Mouse (Mus musculus) E14TG2a.4 (cell line): ENCODE measurements at regions not wholly inside any gene's neighbourhood (a gene's known extent, or its start where the extent isn't known, plus 50 kb on each side); places are given as distances from the start of the nearest gene placed in this dataset.

Source experiments
- H3K27me3 ChIP-seq: 2 replicates; pipeline ENCODE4 v1.6.1; 2014; ENCODE audit warnings: low read length, control low read depth; ENCODE audit not compliant: insufficient read depth
- H3K36me3 ChIP-seq: 2 replicates; pipeline ENCODE4 v1.6.1; 2014; ENCODE audit warnings: low read length, control low read depth; ENCODE audit not compliant: insufficient read depth
- H3K4me1 ChIP-seq: replicated peaks from 2 replicates; pipeline ENCODE4 v1.6.1; 2014; ENCODE audit warnings: low read depth, low read length, control low read depth
- H3K4me3 ChIP-seq: replicated peaks from 2 replicates; pipeline ENCODE4 v1.5.1; 2014; ENCODE audit warnings: mild to moderate bottlenecking, low read length
- H3K9me3 ChIP-seq: 2 replicates; pipeline ENCODE4 v1.6.1; 2014; ENCODE audit warnings: low read length, control low read depth
- CTCF ChIP-seq: conservative IDR thresholded peaks from 2 replicates; pipeline ENCODE4 v1.5.1; 2014; ENCODE audit warnings: low read length
- NANOG ChIP-seq: IDR thresholded peaks from 2 replicates; pipeline ENCODE4 v1.6.1; 2014; ENCODE audit warnings: borderline replicate concordance, low read length, mixed read lengths
- POU5F1 ChIP-seq: IDR thresholded peaks from 2 replicates; pipeline ENCODE4 v1.6.1; 2014; ENCODE audit warnings: low read length, borderline replicate concordance

- Histone ChIP-seq H3K4me1 (no peaks in the 10 kb centered on the region), H3K4me3 (no peak overlapping the region), H3K36me3 (no peaks in the 10 kb centered on the region), H3K27me3 (no peaks in the 10 kb centered on the region), H3K9me3 (no peaks in the 10 kb centered on the region)
- TF ChIP-seq NANOG (no peak), POU5F1 (no peak)
These were observed 528.1 kb upstream of the Cdh11 start for GRCm38 (mm10) chr8:103313576-103313975.

DNA sequence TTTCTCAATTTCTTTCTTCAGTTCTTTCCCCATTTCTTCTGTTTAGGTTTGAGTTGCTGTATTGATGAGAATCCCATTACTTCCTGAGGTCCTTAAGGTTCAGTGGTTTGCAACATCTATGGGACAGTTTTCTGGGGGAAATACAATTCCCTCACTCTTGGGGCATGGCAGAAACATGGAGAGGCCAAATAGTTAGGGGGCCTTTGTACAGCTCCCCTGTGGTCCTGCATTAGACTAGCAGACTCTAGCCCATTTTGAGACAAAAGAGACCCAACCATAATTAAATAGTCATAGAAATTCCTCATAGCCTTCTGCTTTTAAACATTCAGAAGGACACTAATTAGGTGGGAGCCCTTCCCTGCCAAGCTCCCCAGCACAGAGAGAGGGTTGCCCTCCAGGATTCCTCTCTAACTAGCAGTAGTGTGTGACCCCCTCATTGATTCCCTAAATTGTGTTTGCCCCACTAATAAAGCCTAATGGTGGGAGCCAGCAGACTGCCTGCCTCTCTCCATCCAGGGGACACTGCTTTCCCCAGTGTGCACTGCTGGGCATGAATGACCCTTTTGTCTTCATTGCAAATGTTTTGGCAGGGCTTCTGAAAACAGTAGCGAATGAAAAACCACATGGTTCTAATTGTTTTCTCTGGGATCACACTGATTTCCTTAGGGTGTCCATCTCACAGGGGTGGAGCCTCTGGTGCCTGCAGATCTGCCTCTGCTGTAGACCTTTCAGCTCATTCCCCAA, 529.0 kb upstream of the Cdh11 start:
- H3K4me1 ChIP-seq: no peaks in the 10 kb centered on the region
- H3K27me3 ChIP-seq: no peaks in the 10 kb centered on the region
- no peak for TF ChIP-seq CTCF
- TF ChIP-seq NANOG: no peak
- TF ChIP-seq POU5F1: no peak
- H3K9me3 ChIP-seq: no peaks in the 10 kb centered on the region
- H3K4me3 ChIP-seq: no peak overlapping the region
- no peaks in the 10 kb centered on the region for H3K36me3 ChIP-seq

- Histone ChIP-seq H3K36me3 (no peaks in the 10 kb centered on the region), H3K27me3 (no peaks in the 10 kb centered on the region), H3K4me1 (no peaks in the 10 kb centered on the region), H3K9me3 (no peaks in the 10 kb centered on the region), H3K4me3 (no peak overlapping the region)
- TF ChIP-seq NANOG (no peak), CTCF (no peak)
These were observed 530.3 kb upstream of the Cdh11 start for GRCm38 (mm10) chr8:103315742-103316141.

- Histone ChIP-seq H3K36me3 (no peaks in the 10 kb centered on the region), H3K4me3 (no peak overlapping the region), H3K27me3 (no peaks in the 10 kb centered on the region), H3K9me3 (no peaks in the 10 kb centered on the region), H3K4me1 (no peaks in the 10 kb centered on the region)
- TF ChIP-seq CTCF (no peak), NANOG (no peak), POU5F1 (no peak)
These were observed 531.2 kb upstream of the Cdh11 start for GRCm38 (mm10) chr8:103316691-103317091.

DNA sequence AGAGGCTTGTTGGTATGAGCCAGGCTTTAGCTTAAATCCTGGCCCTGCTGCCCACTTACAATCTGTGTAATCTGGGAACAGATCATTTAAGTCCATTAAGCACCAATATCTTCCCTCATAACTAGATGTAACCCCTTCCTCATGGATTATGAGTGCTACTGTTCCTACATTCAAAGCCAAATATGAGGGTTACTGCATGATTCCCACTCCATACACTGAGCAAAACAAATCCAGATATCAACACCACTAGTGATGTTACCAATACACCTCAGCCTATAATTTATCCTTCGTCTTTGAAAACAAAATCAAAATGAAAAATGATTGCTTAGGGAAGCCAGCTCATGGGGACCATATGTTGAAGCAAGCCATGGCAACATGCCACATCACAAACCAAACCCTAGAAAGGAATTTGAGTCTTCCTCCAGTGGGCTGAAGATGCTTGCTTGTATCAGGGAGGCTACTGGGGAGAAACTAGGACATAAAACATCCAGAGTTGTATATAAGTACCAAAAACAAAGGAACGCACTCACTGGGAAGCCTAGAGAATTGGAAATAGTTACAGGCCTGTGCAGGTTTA, 531.8 kb upstream of the Cdh11 start:
- Histone ChIP-seq H3K27me3 (no peaks in the 10 kb centered on the region), H3K4me3 (no peak overlapping the region), H3K9me3 (no peaks in the 10 kb centered on the region), H3K4me1 (no peaks in the 10 kb centered on the region), H3K36me3 (no peaks in the 10 kb centered on the region)
- TF ChIP-seq POU5F1 (no peak), CTCF (no peak), NANOG (no peak)

GRCm38 (mm10) chr8:103324016-103324665, 538.7 kb upstream of the Cdh11 start:
- TF ChIP-seq POU5F1 (no peak), NANOG (no peak), CTCF (no peak)
- Histone ChIP-seq H3K36me3 (no peaks in the 10 kb centered on the region), H3K27me3 (no peaks in the 10 kb centered on the region), H3K9me3 (no peaks in the 10 kb centered on the region), H3K4me3 (no peak overlapping the region), H3K4me1 (no peaks in the 10 kb centered on the region)

DNA sequence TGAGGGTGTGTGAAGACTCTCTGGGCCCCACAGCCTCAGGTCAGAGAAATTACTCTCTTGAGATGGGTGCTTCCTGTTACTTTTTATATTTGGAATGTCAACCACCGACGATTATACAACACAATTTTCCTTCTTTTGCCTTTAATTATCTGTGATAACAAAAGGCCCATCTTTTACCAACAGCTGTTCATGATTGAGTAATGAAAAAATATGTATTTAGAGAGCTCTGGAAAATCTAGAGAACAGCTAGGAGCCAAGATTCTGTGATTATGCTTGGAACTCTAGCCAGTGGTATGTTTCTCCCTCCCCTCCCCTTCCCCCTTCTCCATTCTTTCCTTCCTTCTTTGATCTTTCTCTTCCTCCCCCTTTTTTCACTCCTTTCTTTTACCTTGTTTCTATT, 546.0 kb upstream of the Cdh11 start:
- H3K9me3 ChIP-seq: no peaks in the 10 kb centered on the region
- no peak for TF ChIP-seq POU5F1
- no peak for TF ChIP-seq NANOG
- no peak for TF ChIP-seq CTCF
- no peaks in the 10 kb centered on the region for H3K27me3 ChIP-seq

DNA sequence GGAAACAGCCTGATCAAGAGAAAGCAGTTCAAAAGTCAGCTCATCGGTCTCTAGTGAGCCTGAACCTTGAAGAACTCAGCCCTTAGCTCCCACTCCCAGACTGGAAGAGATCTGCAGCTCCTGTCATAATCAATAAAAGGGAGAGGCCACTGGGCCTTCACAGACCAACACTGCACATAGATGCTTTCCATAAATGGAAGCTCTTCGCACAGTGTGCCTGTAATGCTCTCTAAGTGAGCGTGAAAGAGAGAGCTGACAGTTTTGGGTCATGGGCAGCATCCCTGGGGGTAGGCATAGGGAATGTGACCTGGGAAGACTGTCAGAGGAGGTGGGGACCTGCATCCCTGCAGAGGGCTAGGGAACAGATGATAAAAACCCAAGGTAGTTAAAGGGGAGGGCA, 551.9 kb upstream of the Cdh11 start:
- Histone ChIP-seq H3K36me3 (no peaks in the 10 kb centered on the region), H3K27me3 (no peaks in the 10 kb centered on the region), H3K4me3 (no peak overlapping the region), H3K9me3 (0 out of 2 replicates have a peak, but pooled peaks cover 4% of the 10 kb centered on the region), H3K4me1 (no peaks in the 10 kb centered on the region)
- no peak for TF ChIP-seq NANOG
- no peak for TF ChIP-seq CTCF
- TF ChIP-seq POU5F1: no peak

More for the DNA sequence above, 546.0 kb upstream of the Cdh11 start:
- Histone ChIP-seq H3K4me1 (no peaks in the 10 kb centered on the region), H3K4me3 (no peak overlapping the region), H3K36me3 (no peaks in the 10 kb centered on the region)

DNA sequence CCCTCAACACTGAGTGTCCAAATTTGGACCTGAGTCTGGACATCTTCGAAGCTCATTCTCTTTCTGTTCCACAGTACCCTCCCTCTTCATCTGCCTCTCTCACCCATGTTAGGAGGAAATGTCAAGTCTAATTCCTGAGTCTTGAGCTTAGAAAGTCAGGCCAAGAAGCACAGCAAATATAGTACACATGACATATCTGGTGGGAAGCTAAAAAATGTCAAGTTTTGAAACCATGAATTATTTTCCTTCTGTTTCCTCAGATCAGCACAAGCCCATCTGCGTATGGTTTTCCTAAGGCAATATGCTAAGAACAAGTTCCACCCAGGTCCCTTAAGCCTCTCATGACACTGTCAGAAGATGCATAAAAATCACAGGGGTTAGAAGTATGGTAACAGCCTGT, 553.6 kb upstream of the Cdh11 start:
- H3K27me3 ChIP-seq: no peaks in the 10 kb centered on the region
- TF ChIP-seq CTCF (no peak), NANOG (no peak), POU5F1 (no peak)

More for the DNA sequence above, 553.6 kb upstream of the Cdh11 start:
- Histone ChIP-seq H3K36me3 (no peaks in the 10 kb centered on the region), H3K4me3 (no peak overlapping the region), H3K4me1 (no peaks in the 10 kb centered on the region), H3K9me3 (0 out of 2 replicates have a peak, but pooled peaks cover 4% of the 10 kb centered on the region)
